Mouse (Mus musculus) left cerebral cortex, adult 2 months (tissue): Measurements from ENCODE around the gene Ctf1. TPM values are rescaled to one million over a fixed set of nuclear protein-coding genes. Genes with fewer than 3 reads are reported as not detected.

ENCODE experiments used
- DNase-seq, 2 experiments: peaks; one replicate each; pipeline ENCODE4 v3.0.0; 2021 to 2022; ENCODE audit warnings: low spot score in 2 of 2, mixed read lengths in 1 of 2; ENCODE audit errors: extremely low spot score in 1 of 2
- H3K27ac ChIP-seq: fragments of 200-600 bp; 2 replicates; pipeline ENCODE4 v1.8.1; 2022
- H3K4me3 ChIP-seq: fragments of 200-600 bp; 2 replicates; pipeline ENCODE4 v1.8.1; 2022
- CTCF ChIP-seq: fragments of 200-600 bp; IDR thresholded peaks from 2 replicates; pipeline ENCODE4 v1.8.1; 2022; ENCODE audit warnings: antibody characterized with exemption, mild to moderate bottlenecking, moderate library complexity
- intact Hi-C: fragments of 180-260 bp; cut with DNase I; formaldehyde crosslinking; loops from one replicate; pipeline ENCODE4 v1.15.1; 2025
- total RNA-seq, 2 experiments: library from RNA; stranded (reverse); gene quantifications; 2 replicates each; pipeline ENCODE4 v1.2.3; 2021

Gene Ctf1
- total RNA-seq, 2 experiments from 2014 or later: 2.8 to 3.8 TPM

GRCm38 (mm10) chr7:127746494-127747491, 34.3 kb downstream of the Ctf1 start:
- Histone ChIP-seq H3K27ac (peak overlapping the region; percentile 87), H3K4me3 (peak overlapping the region; percentile 77)
- TF ChIP-seq CTCF: no peak
- intact Hi-C loops: loop anchor here (5.0 kb wide), 2 partner anchors 234 to 1244 kb away; partner anchors contain the start of genes Atxn2l and Srcap
- DNase-seq: peak in 1 of 2 experiments; percentile 46

- TF ChIP-seq CTCF: no peak
- peak overlapping the region; percentile 77 for H3K4me3 ChIP-seq
- H3K27ac ChIP-seq: peak overlapping the region; percentile 87; the same call in 1 of the 2 replicates
- intact Hi-C loops: loop anchor here (5.0 kb wide), 2 partner anchors 235 to 1245 kb away; partner anchors contain the start of genes Atxn2l and Srcap
- DNase-seq: no peak
Measured at GRCm38 (mm10) chr7:127747559-127748234, 35.2 kb downstream of the Ctf1 start.

GRCm38 (mm10) chr7:127748235-127748560, 35.7 kb downstream of the Ctf1 start:
- no peak for DNase-seq
- intact Hi-C loops: loop anchor here (5.0 kb wide), 2 partner anchors 236 to 1246 kb away; partner anchors contain the start of genes Atxn2l and Srcap
- no peak for TF ChIP-seq CTCF
- no peak overlapping the region for H3K4me3 ChIP-seq
- no peak overlapping the region for H3K27ac ChIP-seq

- Histone ChIP-seq H3K4me3 (peak overlapping the region; percentile 32), H3K27ac (peak overlapping the region; percentile 75)
- DNase-seq: peak in 1 of 2 experiments; percentile 56
- TF ChIP-seq CTCF: no peak
- intact Hi-C loops: no loop called here
Measured at GRCm38 (mm10) chr7:127750131-127751127, 37.9 kb downstream of the Ctf1 start.

GRCm38 (mm10) chr7:127751619-127752018, 39.1 kb downstream of the Ctf1 start:
- DNase-seq: no peak
- no peak for TF ChIP-seq CTCF
- intact Hi-C loops: no loop called here
- H3K4me3 ChIP-seq: no peak overlapping the region
- H3K27ac ChIP-seq: no peak overlapping the region

- DNase-seq: no peak
- TF ChIP-seq CTCF: no peak
- H3K4me3 ChIP-seq: no peak overlapping the region
- H3K27ac ChIP-seq: no peak overlapping the region
- intact Hi-C loops: no loop called here
Measured at GRCm38 (mm10) chr7:127752069-127752468, 39.5 kb downstream of the Ctf1 start.

GRCm38 (mm10) chr7:127753158-127753557, 40.6 kb downstream of the Ctf1 start:
- no peak for DNase-seq
- TF ChIP-seq CTCF: no peak
- H3K4me3 ChIP-seq: no peak overlapping the region
- intact Hi-C loops: no loop called here
- no peak overlapping the region for H3K27ac ChIP-seq

- no peak for DNase-seq
- H3K27ac ChIP-seq: no peak overlapping the region
- TF ChIP-seq CTCF: no peak
- intact Hi-C loops: no loop called here
- H3K4me3 ChIP-seq: no peak overlapping the region
Measured at GRCm38 (mm10) chr7:127753741-127754140, 41.2 kb downstream of the Ctf1 start.

GRCm38 (mm10) chr7:127759716-127760115, 47.2 kb downstream of the Ctf1 start:
- no peak for TF ChIP-seq CTCF
- Histone ChIP-seq H3K4me3 (no peak overlapping the region), H3K27ac (no peak overlapping the region)
- intact Hi-C loops: no loop called here
- no peak for DNase-seq

- intact Hi-C loops: no loop called here
- no peak overlapping the region for H3K27ac ChIP-seq
Measured at GRCm38 (mm10) chr7:127760478-127760877, 47.9 kb downstream of the Ctf1 start.

GRCm38 (mm10) chr7:127761026-127761425, 48.5 kb downstream of the Ctf1 start:
- intact Hi-C loops: no loop called here
- TF ChIP-seq CTCF: peak; percentile 93
- DNase-seq: peak; percentile 50 to 72
- Histone ChIP-seq H3K4me3 (no peak overlapping the region), H3K27ac (no peak overlapping the region)

More at GRCm38 (mm10) chr7:127760478-127760877, 47.9 kb downstream of the Ctf1 start:
- DNase-seq: no peak
- TF ChIP-seq CTCF: no peak
- no peak overlapping the region for H3K4me3 ChIP-seq
